Mouse (Mus musculus) left cerebral cortex, adult 2 months (tissue): ENCODE measurements at regions not wholly inside any gene's neighbourhood (a gene's known extent, or its start where the extent isn't known, plus 50 kb on each side); places are given as distances from the start of the nearest gene placed in this dataset.
A peak's percentile ranks its signal among the peaks of the same experiment; 100 is the strongest.

Experiments
- DNase-seq, 2 experiments: peaks; one replicate each; pipeline ENCODE4 v3.0.0; 2021 to 2022; ENCODE audit warnings: low spot score in 2 of 2, mixed read lengths in 1 of 2; ENCODE audit errors: extremely low spot score in 1 of 2
- H3K27ac ChIP-seq: fragments of 200-600 bp; 2 replicates; pipeline ENCODE4 v1.8.1; 2022
- H3K4me3 ChIP-seq: fragments of 200-600 bp; 2 replicates; pipeline ENCODE4 v1.8.1; 2022
- CTCF ChIP-seq: fragments of 200-600 bp; IDR thresholded peaks from 2 replicates; pipeline ENCODE4 v1.8.1; 2022; ENCODE audit warnings: antibody characterized with exemption, mild to moderate bottlenecking, moderate library complexity
- intact Hi-C: fragments of 180-260 bp; cut with DNase I; formaldehyde crosslinking; loops from one replicate; pipeline ENCODE4 v1.15.1; 2025

- no peak overlapping the region for H3K27ac ChIP-seq
- H3K4me3 ChIP-seq = no peak overlapping the region
- DNase-seq = no peak
- intact Hi-C loops = no loop called here
- TF ChIP-seq CTCF = no peak
Observed at GRCm38 (mm10) chr8:127715097-127715496, 643.3 kb upstream of the Nrp1 start.

- intact Hi-C loops = no loop called here
- TF ChIP-seq CTCF = no peak
- no peak for DNase-seq
- no peak overlapping the region for H3K4me3 ChIP-seq
- H3K27ac ChIP-seq = no peak overlapping the region
Observed at GRCm38 (mm10) chr8:127717969-127718368, 640.4 kb upstream of the Nrp1 start.

- DNase-seq = no peak
- no peak for TF ChIP-seq CTCF
- Histone ChIP-seq H3K27ac (no peak overlapping the region), H3K4me3 (no peak overlapping the region)
- intact Hi-C loops = no loop called here
Observed at GRCm38 (mm10) chr8:127719881-127720280, 638.5 kb upstream of the Nrp1 start.

- Histone ChIP-seq H3K27ac (no peak overlapping the region), H3K4me3 (no peak overlapping the region)
- intact Hi-C loops = no loop called here
- no peak for DNase-seq
- no peak for TF ChIP-seq CTCF
Observed at GRCm38 (mm10) chr8:127720593-127721290, 637.7 kb upstream of the Nrp1 start.

- Histone ChIP-seq H3K27ac (no peak overlapping the region), H3K4me3 (no peak overlapping the region)
- TF ChIP-seq CTCF = no peak
- intact Hi-C loops = no loop called here
- no peak for DNase-seq
Observed at GRCm38 (mm10) chr8:127721624-127722023, 636.8 kb upstream of the Nrp1 start.

GRCm38 (mm10) chr8:127734059-127734458 lies 624.3 kb upstream of the Nrp1 start:
- no peak overlapping the region for H3K27ac ChIP-seq
- no peak overlapping the region for H3K4me3 ChIP-seq
- TF ChIP-seq CTCF = peak; percentile 43
- intact Hi-C loops = no loop called here
- DNase-seq = no peak

GRCm38 (mm10) chr8:127742236-127742635 lies 616.2 kb upstream of the Nrp1 start:
- Histone ChIP-seq H3K27ac (no peak overlapping the region), H3K4me3 (no peak overlapping the region)
- no peak for DNase-seq
- intact Hi-C loops = no loop called here
- TF ChIP-seq CTCF = no peak

- TF ChIP-seq CTCF = no peak
- Histone ChIP-seq H3K27ac (no peak overlapping the region), H3K4me3 (no peak overlapping the region)
- intact Hi-C loops = no loop called here
- no peak for DNase-seq
Observed at GRCm38 (mm10) chr8:127745221-127745620, 613.2 kb upstream of the Nrp1 start.

GRCm38 (mm10) chr8:127746456-127746855 lies 611.9 kb upstream of the Nrp1 start:
- H3K4me3 ChIP-seq = no peak overlapping the region
- no peak overlapping the region for H3K27ac ChIP-seq
- DNase-seq = no peak
- intact Hi-C loops = no loop called here
- TF ChIP-seq CTCF = no peak

GRCm38 (mm10) chr8:127752871-127753270 lies 605.5 kb upstream of the Nrp1 start:
- no peak for TF ChIP-seq CTCF
- no peak for DNase-seq
- Histone ChIP-seq H3K27ac (no peak overlapping the region), H3K4me3 (no peak overlapping the region)
- intact Hi-C loops = no loop called here

GRCm38 (mm10) chr8:127753793-127754565 lies 604.4 kb upstream of the Nrp1 start:
- TF ChIP-seq CTCF = no peak
- Histone ChIP-seq H3K27ac (no peak overlapping the region), H3K4me3 (no peak overlapping the region)
- intact Hi-C loops = no loop called here
- no peak for DNase-seq

- no peak for DNase-seq
- intact Hi-C loops = no loop called here
- H3K4me3 ChIP-seq = no peak overlapping the region
- TF ChIP-seq CTCF = no peak
- H3K27ac ChIP-seq = no peak overlapping the region
Observed at GRCm38 (mm10) chr8:127757396-127757795, 601.0 kb upstream of the Nrp1 start.

- TF ChIP-seq CTCF = no peak
- intact Hi-C loops = no loop called here
- Histone ChIP-seq H3K4me3 (no peak overlapping the region), H3K27ac (no peak overlapping the region)
- no peak for DNase-seq
Observed at GRCm38 (mm10) chr8:127759906-127760305, 598.5 kb upstream of the Nrp1 start.
